Mouse (Mus musculus) megakaryocyte, embryonic 14.5 days (primary cell): Measurements from ENCODE around the gene Nlrp6.

ENCODE experiments used
- FLI1 ChIP-seq: IDR thresholded peaks from 2 replicates; pipeline ENCODE4 v1.6.1; 2012; ENCODE audit warnings: low read length, inconsistent platforms, mixed read lengths
- GATA1 ChIP-seq: IDR thresholded peaks from 3 replicates; pipeline ENCODE4 v1.6.1; 2012; ENCODE audit warnings: mixed read lengths, low read length, inconsistent platforms, borderline replicate concordance

GRCm38 (mm10) chr7:140894031-140894430, 26.7 kb upstream of the Nlrp6 start:
- no peak for TF ChIP-seq GATA1
- TF ChIP-seq FLI1: no peak
